Mouse (Mus musculus) cortical plate, adult 2 months (tissue): ENCODE measurements around the gene Prpf8.

Source experiments
- CTCF ChIP-seq: fragments of 200-500 bp; IDR thresholded peaks from 2 replicates; pipeline ENCODE4 v1.5.1; 2011; ENCODE audit warnings: mild to moderate bottlenecking, control low read depth, low read length; ENCODE audit not compliant: insufficient read depth; ENCODE audit errors: extremely low read depth
- POLR2A ChIP-seq: fragments of 200-500 bp; IDR thresholded peaks from 2 replicates; pipeline ENCODE4 v1.6.1; 2011; ENCODE audit warnings: mild to moderate bottlenecking, low read length, control low read depth; ENCODE audit not compliant: insufficient read depth; ENCODE audit errors: extremely low read depth

- no peak for TF ChIP-seq CTCF
- TF ChIP-seq POLR2A = no peak
Measured at GRCm38 (mm10) chr11:75533314-75534015, 46.8 kb downstream of the Prpf8 start.
